Mouse (Mus musculus): ENCODE data around the gene Slc22a14.
A peak's percentile ranks its signal among the peaks of the same experiment; 100 is the strongest.

Gene Slc22a14

GRCm38 (mm10) chr9:119205756-119206155 is 159.6 kb downstream of the Slc22a14 start:
- no peak for DNase-seq (ENCODE audit: low read depth, low spot score)

- no peak for DNase-seq (ENCODE audit: low read depth, low spot score)
Observed at GRCm38 (mm10) chr9:119203617-119204016, 161.7 kb downstream of the Slc22a14 start.

GRCm38 (mm10) chr9:119201653-119202052 is 163.7 kb downstream of the Slc22a14 start:
- no peak for DNase-seq (ENCODE audit: low read depth, low spot score)

GRCm38 (mm10) chr9:119199151-119199861 is 166.0 kb downstream of the Slc22a14 start:
- DNase-seq (ENCODE audit: low read depth, low spot score) = no peak

- DNase-seq (ENCODE audit: low read depth, low spot score) = peak; percentile 26
Observed at GRCm38 (mm10) chr9:119192202-119192990, 173.0 kb downstream of the Slc22a14 start.

GRCm38 (mm10) chr9:119181241-119181728 is 184.1 kb downstream of the Slc22a14 start:
- no peak for DNase-seq (ENCODE audit: low read depth, low spot score)

GRCm38 (mm10) chr9:119179292-119179691 is 186.1 kb downstream of the Slc22a14 start:
- no peak for DNase-seq (ENCODE audit: low read depth, low spot score)

GRCm38 (mm10) chr9:119167608-119168007 is 197.7 kb downstream of the Slc22a14 start:
- no peak for DNase-seq (ENCODE audit: low read depth, low spot score)

- no peak for DNase-seq (ENCODE audit: low read depth, low spot score)
Observed at GRCm38 (mm10) chr9:119165548-119165947, 199.8 kb downstream of the Slc22a14 start.

GRCm38 (mm10) chr9:119164743-119165142 is 200.6 kb downstream of the Slc22a14 start:
- DNase-seq (ENCODE audit: low read depth, low spot score) = no peak

- no peak for DNase-seq (ENCODE audit: low read depth, low spot score)
Observed at GRCm38 (mm10) chr9:119160689-119161088, 204.7 kb downstream of the Slc22a14 start.

GRCm38 (mm10) chr9:119158861-119159260 is 206.5 kb downstream of the Slc22a14 start, which contains the start of gene Gm47289:
Gm47289 (plus strand) TSS chr9:119159161.
- no peak for DNase-seq (ENCODE audit: low read depth, low spot score)

- no peak for DNase-seq (ENCODE audit: low read depth, low spot score)
Observed at GRCm38 (mm10) chr9:119156278-119157201, 208.8 kb downstream of the Slc22a14 start, which contains the start of gene Acaa1b. Acaa1b (minus strand) TSS chr9:119157093.

- no peak for DNase-seq (ENCODE audit: low read depth, low spot score)
Observed at GRCm38 (mm10) chr9:119155826-119156225, 209.5 kb downstream of the Slc22a14 start.

GRCm38 (mm10) chr9:119155416-119155815 is 209.9 kb downstream of the Slc22a14 start:
- DNase-seq (ENCODE audit: low read depth, low spot score) = no peak

- no peak for DNase-seq (ENCODE audit: low read depth, low spot score)
Observed at GRCm38 (mm10) chr9:119151751-119152150, 213.6 kb downstream of the Slc22a14 start.

- DNase-seq (ENCODE audit: low read depth, low spot score) = no peak
Observed at GRCm38 (mm10) chr9:119149601-119150000, 215.8 kb downstream of the Slc22a14 start.

GRCm38 (mm10) chr9:119146098-119146770 is 219.1 kb downstream of the Slc22a14 start:
- no peak for DNase-seq (ENCODE audit: low read depth, low spot score)

GRCm38 (mm10) chr9:119145638-119146037 is 219.7 kb downstream of the Slc22a14 start:
- no peak for DNase-seq (ENCODE audit: low read depth, low spot score)

- no peak for DNase-seq (ENCODE audit: low read depth, low spot score)
Observed at GRCm38 (mm10) chr9:119145137-119145536, 220.2 kb downstream of the Slc22a14 start.

GRCm38 (mm10) chr9:119144696-119145095 is 220.7 kb downstream of the Slc22a14 start:
- DNase-seq (ENCODE audit: low read depth, low spot score) = no peak
